Mouse (Mus musculus) urinary bladder, postnatal 10 days (tissue): ENCODE data around the gene Adgrg5.

ENCODE experiments used
- DNase-seq: peaks from one replicate; pipeline ENCODE4 v3.0.0; 2022; ENCODE audit warnings: low spot score

Gene Adgrg5

DNA sequence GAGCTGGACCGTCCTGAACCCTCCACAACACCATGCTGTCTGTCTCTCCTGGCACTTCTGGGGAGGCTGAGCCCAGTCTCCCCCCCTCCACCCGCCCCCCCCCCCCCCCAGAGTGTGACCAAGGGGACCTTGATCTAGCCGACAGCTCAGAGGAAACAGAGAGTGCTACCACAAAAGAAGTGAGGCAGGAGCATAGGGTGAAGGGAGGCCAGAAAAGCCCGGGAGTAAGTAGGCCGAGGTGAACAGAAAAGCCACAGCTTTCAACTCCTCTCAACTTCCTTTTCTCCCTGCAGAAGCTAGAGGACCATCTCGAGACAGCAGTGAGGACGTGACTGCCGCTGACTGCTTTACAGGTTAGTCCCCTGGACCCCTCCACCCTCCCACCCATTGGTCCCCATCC, at the start of gene Adgrg5:
Gene Adgrg5 (plus strand): TSS at position 290 of the 400 bp plus-strand sequence.
- DNase-seq: no peak

DNA sequence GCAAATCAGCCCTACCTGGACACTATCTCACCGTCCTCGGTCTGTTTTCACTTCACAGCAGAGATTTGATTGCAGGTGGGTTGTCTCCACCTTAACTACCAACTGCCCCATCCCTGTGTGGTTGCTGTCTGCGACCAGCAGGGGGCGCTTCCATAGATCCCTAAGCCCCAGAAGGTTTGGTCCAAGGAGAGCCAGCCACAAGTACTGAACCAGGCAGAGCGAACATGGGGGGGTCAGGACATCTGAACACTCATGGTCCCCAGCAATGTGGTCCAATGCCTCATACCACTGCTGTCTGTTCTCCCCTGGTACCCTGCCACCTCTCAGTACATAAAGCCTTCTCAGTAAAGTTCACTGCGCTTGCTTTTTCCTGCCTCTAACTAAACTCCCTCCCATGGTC, 49.1 kb upstream of the Adgrg5 start:
- peak; percentile 38 for DNase-seq

DNA sequence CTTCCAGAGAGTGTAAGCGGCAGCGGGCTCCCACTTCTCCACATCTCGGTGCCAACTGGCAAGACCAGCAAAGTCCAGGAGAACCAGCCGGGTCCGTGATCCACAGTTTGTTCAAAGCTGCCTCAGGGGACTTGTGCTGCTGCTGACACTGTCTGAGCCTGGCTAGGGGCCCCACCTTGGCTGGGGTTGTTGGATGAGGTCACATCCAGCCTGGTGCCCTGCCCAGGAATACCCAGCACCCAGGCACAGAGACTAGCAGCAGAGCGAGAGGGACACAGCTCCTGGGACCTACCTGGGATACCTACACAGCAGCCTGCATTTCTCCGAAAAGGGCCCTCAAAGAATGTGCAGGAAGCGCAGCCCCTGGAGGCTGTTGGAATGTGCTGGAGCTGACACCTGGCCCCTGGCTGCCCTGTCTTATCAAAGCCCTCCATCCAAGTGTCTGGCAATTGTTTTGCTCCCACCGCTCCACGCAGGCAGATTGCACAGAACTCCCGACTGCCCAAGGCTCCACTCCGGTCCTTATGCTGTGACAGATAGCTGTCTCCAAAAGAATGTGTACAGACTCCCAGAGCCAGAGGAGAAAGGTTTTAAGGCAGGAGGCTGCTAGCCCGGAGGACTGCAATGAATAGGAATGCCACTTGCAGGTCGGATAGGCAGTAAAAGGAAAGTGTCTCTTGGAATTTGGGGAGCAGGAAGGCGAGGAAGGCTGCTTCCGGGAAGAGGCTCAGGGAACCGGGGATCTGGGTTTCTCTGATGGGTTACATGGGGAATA, 48.2 kb upstream of the Adgrg5 start:
- no peak for DNase-seq

DNA sequence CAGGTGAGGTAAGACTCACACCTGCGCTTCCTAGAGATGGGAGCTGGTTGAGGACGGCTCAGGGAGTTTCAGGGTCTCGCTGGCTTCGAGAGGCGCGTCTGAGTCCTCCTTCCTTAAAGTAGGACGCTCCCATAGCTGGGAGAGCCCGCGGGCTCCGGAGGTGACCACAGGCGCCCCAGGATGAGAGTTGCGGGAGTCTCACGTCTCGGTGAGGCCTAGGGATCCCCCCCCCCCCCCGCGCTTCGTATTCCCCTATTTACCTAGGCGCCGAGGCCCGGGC, 47.7 kb upstream of the Adgrg5 start:
- no peak for DNase-seq

DNA sequence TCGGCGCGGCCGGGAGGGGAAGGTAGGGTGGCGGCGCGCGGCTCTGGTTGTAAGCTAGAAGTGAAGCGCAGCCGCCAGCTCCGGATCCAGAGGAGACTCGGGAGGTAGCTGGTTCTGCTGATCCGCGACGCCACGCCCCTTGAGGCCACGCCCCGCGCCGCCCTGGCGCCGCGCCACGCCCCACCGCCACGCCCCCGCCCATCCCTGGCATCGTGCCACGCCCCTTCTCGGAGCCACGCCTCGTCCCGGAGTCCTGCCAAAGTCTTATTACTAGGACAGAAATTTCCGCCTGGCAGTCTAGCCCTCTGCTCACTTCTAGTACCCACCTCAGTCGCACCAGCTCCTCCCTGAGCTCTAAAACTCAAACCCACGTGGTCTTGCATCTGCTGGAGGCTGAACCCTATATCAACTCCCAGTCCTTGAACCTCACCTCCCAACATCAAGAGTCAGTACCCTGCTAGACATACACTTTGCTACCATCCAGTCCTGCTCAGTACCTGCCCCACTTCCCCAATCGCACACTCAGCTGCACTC, 47.2 kb upstream of the Adgrg5 start, which contains the start of gene Dok4:
Gene Dok4 (minus strand): TSS at position 134 of the 534 bp plus-strand sequence.
- peak; percentile 81 for DNase-seq

DNA sequence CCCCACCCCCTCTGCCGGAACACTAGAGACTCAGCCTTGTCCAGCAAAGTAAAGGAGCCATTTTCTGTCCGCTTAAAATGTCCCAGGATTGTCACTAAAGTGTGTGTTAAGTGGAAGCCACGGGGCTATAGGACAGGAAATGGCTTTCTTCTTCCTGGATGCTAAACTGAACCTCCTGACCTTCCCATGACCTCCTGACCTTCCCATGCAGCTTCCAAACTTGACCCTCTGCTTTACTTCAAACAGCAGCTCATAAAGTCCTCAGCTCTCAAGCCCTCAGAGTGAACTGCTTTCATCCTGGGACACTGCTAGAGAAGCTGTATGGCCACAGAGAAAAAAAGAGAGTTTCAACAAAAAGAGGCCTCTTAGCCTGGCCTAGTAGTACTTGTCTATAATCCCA, 46.7 kb upstream of the Adgrg5 start:
- DNase-seq: no peak

DNA sequence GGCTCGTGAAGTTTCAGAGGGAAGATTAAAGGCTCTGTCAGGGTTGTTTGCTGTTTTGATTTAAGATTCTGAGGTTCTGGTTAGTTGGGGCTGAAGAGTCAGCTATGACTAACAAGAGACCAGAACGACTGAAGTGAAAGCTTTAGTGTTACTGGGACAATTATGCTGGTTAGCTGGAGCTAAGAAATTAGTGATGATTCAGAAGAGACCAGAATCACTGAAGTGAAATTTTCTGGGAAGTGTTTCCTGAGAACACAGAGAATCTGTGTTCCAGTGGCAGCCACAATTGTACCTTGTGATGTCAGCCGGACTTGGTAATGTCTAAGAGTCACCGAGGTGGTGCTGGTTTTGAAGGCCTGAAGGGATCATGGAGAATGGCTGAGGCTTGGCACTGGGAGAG, 42.8 kb upstream of the Adgrg5 start:
- no peak for DNase-seq

DNA sequence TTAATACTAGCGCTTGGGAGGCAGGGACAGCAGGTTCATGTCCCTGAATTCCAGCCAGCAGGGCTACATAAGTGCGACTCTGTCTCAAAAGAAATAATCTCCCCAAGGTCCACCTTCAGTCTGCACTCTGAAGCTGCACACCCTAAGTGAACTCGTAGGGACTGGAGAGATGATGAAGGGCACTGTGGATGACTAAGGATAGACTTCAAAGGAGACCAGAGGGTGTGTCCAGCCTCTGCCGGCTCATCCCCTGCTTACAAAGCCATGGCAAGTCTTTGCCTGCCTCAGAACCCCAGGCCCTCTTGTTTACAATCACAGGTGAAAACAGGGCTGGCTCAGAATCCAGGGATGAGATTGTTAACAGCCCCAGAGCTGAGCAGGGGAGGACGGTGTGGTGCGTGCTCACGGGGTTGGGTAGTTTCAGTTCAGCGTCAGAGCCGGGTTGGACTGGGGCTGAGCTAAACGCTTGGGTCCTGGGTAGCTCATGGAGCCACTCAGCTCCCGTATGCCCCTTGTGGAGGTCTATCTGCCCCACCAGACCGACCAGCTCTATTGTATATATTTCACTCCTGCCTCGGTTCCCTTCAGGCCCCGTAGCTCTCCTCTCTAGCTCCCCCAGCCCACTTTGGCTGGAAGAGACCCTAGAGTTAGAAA, 35.0 kb upstream of the Adgrg5 start:
- no peak for DNase-seq

DNA sequence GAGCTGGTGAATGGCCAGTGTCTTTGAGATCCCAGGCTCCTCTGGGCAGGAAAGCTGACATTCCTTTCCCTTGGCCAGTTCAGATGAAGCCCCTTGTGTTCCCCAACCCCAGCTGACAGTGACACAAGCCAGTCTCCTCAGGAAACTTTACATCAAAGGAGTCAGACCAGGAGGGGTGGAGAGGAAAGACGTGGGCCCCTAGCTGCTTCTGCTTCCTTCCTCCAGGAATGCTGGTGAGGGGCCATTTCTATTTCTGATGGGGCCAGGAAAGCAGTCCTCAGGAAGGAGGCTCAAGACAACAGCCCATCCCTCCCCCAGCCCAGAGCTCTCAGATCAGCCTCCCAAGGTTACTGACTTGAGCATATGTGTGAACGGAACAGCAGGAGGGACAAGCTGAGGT, 30.6 kb upstream of the Adgrg5 start:
- no peak for DNase-seq

DNA sequence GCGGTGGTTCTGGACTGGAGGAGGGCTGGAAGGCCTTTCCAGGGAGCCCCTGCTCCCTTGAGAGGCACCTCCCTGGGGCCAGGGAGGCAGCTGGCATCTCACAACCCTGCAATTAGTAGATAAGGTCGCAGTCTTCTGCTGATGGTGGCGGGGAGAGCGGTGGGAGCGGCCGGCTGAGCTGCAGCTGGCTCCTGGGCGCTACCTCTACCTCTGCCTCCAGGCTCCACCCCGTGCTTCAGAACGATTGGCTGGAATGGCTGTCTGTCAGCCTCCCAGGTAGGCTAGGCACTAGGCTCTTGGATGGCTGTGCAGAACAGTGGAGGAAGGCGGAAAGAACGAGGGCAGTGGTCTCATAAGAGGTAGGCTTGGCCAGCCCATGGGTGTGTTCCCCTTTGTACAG, 24.2 kb upstream of the Adgrg5 start:
- no peak for DNase-seq

DNA sequence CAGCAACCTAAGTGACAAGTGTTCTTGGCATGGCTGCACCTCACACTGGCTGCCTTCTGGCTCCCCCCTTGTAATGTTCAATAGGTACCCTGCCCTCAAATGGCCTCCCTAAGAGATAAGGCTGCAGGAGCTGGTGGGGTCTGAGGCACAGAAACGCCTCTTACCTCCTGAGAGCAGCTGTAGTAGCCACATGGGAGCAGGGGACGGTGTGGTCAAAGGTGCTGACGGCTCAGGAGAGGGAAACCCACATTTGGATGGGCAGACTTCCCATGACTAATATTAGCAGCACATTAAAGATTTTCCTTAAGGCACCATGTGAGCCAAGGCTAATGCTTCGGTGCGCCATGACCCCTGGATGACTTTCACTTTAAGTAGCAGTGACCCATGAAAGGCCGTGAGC, 22.9 kb upstream of the Adgrg5 start:
- no peak for DNase-seq

DNA sequence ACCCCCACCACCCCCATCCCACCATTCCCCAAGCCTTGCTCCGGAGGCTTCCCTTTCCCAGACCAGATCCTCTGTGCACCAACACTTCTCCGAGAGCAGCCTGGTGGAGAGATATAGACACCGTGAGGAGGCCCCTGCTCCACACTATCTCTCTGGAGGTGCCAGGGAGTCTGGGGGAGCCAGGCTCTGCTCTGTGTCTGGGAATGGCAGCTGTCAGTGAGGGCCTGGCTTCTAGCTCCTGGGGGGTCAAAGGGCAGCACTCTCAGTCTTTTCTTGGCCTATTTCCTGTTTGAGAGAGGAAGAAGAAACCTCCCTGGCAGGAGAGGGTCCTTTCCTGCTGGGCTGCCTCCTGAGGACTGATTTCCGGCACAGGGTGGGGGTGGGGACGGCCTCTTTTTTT, 22.5 kb upstream of the Adgrg5 start:
- no peak for DNase-seq

DNA sequence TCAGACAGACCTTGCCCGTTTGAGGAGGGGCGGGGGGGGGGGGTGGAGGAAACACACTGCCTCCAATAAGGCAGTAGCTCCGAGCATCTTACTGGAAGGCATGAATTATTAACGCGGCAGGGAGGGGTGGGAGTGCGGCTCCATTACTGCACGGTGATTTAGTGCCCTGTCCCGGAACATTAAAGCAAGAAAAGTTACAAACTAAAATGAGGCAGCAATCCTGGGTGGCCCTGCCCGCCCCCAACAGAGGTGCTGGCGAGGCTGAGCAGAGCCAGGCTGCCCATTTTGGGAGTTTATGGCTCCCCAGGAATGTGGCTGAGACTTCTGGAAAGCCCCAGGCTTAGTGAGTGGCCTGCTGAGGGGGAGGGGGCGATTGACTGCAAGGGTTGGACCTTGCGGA, 19.8 kb upstream of the Adgrg5 start:
- no peak for DNase-seq

DNA sequence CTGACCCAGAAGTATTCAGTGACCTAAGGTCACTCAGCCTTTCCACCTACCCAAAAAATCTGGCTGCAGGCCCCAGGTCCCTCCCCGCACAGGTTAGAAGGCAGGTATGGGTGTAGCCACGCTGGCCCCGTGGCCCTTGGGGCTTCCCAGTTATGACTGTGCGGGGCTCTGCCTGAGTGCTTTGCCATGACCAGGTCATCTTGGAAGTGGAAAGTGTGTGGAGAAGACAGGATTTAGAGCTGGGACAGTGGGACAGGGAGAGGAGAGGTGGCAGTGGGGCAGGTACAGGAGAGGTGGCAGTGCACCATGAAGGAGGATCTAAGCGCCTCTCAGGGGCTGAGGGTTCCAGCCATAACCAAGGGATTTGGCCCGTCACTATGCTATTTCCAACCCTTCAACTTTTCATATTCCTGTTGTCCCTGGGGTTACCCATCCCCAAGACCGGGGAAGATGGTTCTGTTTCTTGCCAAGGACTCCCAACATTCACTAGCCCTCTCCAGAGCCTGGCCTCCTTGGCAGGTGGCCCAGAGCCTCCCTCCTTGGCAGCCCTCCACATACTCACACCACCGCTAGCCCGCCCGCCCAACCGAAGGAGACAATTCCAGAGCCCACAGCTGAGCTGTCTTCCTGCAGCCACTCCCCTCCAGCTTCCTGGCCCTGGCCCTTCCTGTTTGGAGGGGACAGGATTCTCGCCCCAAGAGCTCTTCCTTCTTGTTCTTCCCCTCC, 18.9 kb upstream of the Adgrg5 start:
- peak; percentile 73 for DNase-seq

DNA sequence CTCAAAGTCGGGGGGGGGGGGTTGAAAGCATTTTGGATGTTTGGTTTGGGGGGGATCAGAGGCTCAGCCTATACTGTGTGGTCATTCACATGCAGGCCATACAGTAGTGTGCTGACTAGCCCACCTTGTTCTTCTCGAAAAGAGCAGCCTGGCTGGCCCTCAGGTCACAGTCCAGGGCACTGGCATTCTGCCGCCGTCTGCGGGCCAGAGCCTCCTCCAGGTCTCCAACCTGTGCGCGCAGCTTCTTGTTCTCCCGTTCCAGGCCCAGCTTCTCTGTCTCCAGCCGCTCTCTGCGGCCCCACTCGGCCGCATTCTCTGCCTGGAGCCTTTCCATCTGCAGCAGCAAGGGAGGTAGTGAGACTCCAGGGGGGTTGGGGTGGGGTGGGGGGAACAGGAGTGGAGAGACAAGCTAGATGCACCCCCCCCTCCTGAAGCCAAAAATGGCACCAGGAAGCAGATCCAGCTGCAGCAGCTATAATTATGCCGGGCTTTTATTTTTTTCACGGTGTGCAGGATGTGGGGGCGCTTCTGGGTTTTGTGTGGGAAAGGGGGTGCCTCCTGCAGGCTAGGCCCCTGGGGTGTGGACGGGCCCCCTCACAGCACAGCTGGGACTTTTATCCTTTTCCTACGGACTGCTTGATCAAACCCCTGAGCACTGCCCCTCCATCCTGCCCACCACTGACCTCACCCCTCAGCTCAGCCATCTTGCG, 15.7 kb upstream of the Adgrg5 start:
- DNase-seq: no peak

DNA sequence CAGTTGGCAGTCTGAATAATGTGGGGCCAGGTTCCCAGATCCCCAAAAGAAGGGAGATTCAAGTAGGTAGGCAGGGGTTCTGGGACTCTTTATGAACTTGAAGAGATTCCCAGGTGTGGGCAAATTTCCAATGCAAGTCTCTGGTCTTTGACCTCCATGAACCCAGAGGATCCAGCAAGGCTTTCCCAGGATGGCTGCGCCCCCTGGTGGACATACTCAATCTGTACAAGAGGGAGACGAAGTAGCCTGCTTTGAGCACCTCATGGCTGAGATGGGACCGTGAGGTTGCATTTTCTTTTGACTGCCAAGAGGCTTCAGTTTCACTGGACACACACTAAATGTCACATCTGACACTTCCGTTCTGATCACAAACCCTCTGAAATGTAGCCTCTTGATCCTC, 14.6 kb upstream of the Adgrg5 start:
- DNase-seq: peak; percentile 52

DNA sequence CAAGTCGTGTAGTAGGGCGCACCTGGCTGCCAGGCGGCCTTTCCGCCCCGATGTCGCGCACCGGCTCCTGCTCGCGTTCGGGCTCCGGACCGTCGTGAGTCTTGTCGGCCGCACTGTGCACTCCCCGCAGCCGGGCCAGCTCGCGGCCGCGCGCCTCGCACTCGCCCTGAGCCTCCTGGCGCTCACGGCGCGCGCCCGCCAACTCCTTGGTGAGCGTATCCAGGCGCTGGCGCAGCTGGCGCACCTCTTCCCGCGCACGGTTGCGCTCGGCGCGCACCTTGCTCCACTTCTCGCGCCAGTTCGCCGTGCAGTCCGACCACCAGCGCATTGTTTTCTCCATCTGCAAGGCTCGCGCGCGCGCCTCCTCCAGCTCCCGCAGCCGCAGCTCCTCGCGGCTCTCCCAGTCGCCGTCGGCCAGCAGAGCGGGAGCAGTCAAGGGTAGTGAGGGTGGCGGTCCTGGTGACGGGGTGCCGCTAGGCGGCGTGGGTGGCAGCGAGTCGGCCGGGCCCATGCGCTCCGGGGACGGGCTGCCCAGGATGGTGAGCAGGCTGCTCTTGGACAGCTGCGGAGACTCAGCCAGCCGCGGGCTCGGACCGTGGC, 10.3 kb upstream of the Adgrg5 start:
- no peak for DNase-seq

DNA sequence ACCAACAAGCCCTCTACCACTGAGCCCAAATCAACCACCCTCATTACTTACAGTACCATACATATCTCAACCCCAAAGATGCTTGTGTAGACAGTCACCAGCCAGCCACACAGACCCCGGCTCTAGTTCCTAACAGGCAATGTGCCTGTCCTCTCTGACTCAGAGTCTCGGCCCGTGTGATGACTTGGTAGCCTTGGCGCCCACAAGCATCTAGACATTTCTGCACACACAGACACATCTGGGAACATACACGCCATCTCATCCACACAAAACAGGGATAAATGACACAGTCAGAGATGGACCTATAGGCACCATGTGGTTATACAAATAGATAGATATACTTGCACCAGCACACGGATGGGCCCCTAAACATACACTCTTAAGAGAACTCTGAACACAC, 9.2 kb upstream of the Adgrg5 start:
- no peak for DNase-seq

DNA sequence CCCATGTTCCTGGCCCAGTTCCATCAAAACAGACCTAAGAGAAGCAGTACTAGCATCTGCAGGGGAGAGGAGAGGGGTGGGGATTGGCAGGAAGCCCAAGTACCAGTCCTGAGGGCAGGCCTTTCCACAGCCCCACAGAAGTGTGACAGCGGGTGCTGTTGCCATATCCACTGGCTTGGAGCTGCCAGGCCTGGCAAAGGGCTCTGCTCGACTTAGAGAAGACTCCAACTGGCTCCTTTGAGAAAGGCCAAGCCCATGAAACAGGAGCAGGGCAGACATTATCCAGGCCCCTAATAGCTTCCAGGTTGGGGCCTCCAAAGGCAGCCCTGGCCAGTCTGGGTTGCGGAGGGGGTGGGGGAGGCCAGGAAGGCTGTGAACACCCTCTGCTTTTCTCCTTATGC, 8.8 kb upstream of the Adgrg5 start:
- DNase-seq: no peak

DNA sequence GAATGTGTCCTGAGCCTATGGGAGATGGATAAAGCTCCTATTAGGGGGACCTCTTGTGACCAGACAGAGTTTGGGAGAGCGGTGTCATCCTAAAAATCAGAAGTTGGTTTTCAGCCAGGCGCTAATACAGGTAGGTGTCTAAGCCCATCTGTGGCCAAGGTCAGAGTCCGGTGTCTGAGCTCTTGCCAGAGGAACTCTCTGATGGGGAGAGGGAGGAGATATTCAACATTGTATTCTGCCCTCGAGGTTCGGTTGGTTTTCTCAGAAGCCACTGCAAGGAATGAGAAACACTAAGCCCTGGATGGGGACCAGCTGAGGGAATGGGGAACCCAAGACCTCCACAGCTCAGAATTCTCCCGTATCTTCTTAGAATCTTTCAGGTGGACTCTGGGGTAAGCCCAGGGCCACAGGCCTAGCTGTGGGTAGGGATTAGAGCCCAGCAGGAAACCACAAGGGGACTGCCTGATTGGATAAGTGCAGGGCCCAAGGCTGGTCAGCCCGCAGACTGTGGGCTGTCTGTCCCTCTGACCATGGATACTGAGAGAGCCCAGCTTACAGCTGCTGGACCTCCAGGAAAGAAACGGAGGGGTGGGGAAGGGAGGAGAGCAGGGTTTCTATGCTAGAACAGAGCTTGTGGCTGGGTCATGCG, 7.1 kb upstream of the Adgrg5 start:
- DNase-seq: no peak

DNA sequence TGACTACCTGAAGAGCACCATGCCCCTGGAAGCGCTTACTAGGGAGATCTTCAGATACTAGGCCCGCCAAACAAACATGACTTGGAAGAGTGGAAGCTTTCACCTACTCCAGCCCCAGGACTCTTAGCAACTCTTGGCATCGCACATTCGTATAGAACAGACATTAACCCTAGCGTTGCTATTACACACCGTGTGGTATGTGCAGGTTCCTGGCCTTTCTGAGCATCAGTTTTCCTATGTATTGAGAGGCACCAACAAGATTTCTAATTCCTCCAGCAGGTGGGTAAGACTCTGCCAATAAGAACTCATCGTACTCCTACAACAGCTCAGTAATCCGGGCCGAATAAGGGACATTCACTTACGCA, 6.6 kb upstream of the Adgrg5 start:
- no peak for DNase-seq

DNA sequence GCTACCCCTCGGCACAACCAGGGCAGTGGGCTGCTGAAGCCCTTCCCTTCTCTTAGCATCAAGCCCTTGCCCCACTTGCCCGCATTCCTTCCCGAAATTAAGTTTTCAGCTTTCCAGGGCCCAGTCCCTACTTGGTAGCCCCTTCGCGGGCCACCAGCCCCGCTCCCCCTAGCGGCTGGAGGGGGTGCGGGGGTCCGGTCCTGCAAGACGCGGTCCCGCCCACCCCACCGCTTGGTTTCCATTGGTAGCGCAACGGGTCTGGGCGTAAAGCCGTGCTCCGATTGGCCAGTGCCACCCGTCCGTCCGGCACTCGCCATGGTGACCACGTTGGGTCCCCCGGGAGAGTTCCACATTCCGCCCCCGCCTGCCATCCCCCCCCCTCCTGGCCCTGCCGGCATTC, 6.1 kb upstream of the Adgrg5 start:
- peak; percentile 90 for DNase-seq
